Mouse (Mus musculus): Measurements from ENCODE around the gene Rpl10a. TPM values are rescaled to one million over a fixed set of nuclear protein-coding genes. Genes with fewer than 3 reads are reported as not detected.

Rpl10a gene
- total and polyA plus RNA-seq, 3 experiments: 2,044 to 2,803 TPM; not detected in 1

GRCm38 (mm10) chr17:28345271-28345721 lies 17.0 kb downstream of the Rpl10a start:
- TF ChIP-seq ELF1 (IDR thresholded peaks at IDR 0.05; ENCODE audit: low read depth, low read length) (no peak), TCF12 (IDR thresholded peaks at IDR 0.05; ENCODE audit: low read depth, low read length) (no peak), UBTF (IDR thresholded peaks at IDR 0.05; ENCODE audit: borderline replicate concordance, insufficient read depth, low read depth, low read length) (no peak), ZNF384 (IDR thresholded peaks at IDR 0.05; ENCODE audit: low read depth, low read length) (no peak), TAL1 (IDR thresholded peaks at IDR 0.05; ENCODE audit: low read length) (no peak), E2F4 (IDR thresholded peaks at IDR 0.05; ENCODE audit: borderline replicate concordance, low read depth, low read length) (no peak)
- H3K27ac ChIP-seq (ENCODE audit: control insufficient read depth, low read depth, low read length): no peak overlapping the region
- H3K27me3 ChIP-seq (ENCODE audit: control insufficient read depth in 1 of 2, insufficient read depth in 2 of 2, low read length in 2 of 2): no peaks in the 10 kb centered on the region

GRCm38 (mm10) chr17:28345882-28346281 lies 17.6 kb downstream of the Rpl10a start:
- peaks cover 2 to 8% of the 10 kb centered on the region in 2 experiments; a peak in 1 of 4 replicates for H3K4me1 ChIP-seq (ENCODE audit: control insufficient read depth in 1 of 2, insufficient read depth in 2 of 2, low read length in 2 of 2)
- no peaks in the 10 kb centered on the region for H3K9me3 ChIP-seq (replicated peaks; ENCODE audit: insufficient read depth, low read length)
- H3K79me2 ChIP-seq (ENCODE audit: control insufficient read depth, insufficient read depth, low read length, poor library complexity): no peaks in the 10 kb centered on the region; the same call in 1 of the 2 replicates
- no peak overlapping the region for H3K27ac ChIP-seq (ENCODE audit: control insufficient read depth, low read depth, low read length)
- H3K9ac ChIP-seq (ENCODE audit: control insufficient read depth, low read depth, low read length, poor library complexity, severe bottlenecking): no peak overlapping the region
- DNase-seq (ENCODE audit: low read depth, low spot score): no peak
- TF ChIP-seq KAT2A (conservative IDR thresholded peaks at IDR 0.05; ENCODE audit: low read depth, low read length) (no peak), MAFK (IDR thresholded peaks at IDR 0.05; ENCODE audit: borderline replicate concordance, low read depth, low read length) (no peak), E2F4 (IDR thresholded peaks at IDR 0.05; ENCODE audit: borderline replicate concordance, low read depth, low read length) (no peak), CHD1 (IDR thresholded peaks at IDR 0.05; ENCODE audit: low read depth, low read length) (no peak), BHLHE40 (IDR thresholded peaks at IDR 0.05; ENCODE audit: borderline replicate concordance, low read depth, low read length) (no peak), POLR2A (IDR thresholded peaks at IDR 0.05; ENCODE audit: control insufficient read depth in 1 of 2, insufficient read depth in 1 of 2, low read depth in 1 of 2, low read length in 2 of 2, poor library complexity in 1 of 2) (no peak), USF2 (IDR thresholded peaks at IDR 0.05; ENCODE audit: borderline replicate concordance in 1 of 2, insufficient read depth in 1 of 2, low read depth in 1 of 2, low read length in 2 of 2) (no peak), SMC3 (IDR thresholded peaks at IDR 0.05; ENCODE audit: low read depth, low read length) (no peak), POLR2AphosphoS2 (IDR thresholded peaks at IDR 0.05; ENCODE audit: low read length) (no peak), MEF2A (IDR thresholded peaks at IDR 0.05; ENCODE audit: extremely low read depth, insufficient replicate concordance, low read depth, low read length, poor library complexity, severe bottlenecking) (no peak), CHD2 (IDR thresholded peaks at IDR 0.05; ENCODE audit: low read length) (no peak), ELF1 (IDR thresholded peaks at IDR 0.05; ENCODE audit: low read depth, low read length) (no peak), SIN3A (IDR thresholded peaks at IDR 0.05; ENCODE audit: low read length) (no peak), RAD21 (IDR thresholded peaks at IDR 0.05; ENCODE audit: low read depth, low read length) (no peak), NELFE (IDR thresholded peaks at IDR 0.05; ENCODE audit: low read depth, low read length) (no peak), MYC (IDR thresholded peaks at IDR 0.05; ENCODE audit: low read depth, low read length) (no peak)
- peaks cover 0 to 5% of the 10 kb centered on the region in 2 experiments; a peak in 1 of 4 replicates for H3K36me3 ChIP-seq (ENCODE audit: control insufficient read depth in 1 of 2, insufficient read depth in 2 of 2, low read length in 2 of 2)
- H3K27me3 ChIP-seq (ENCODE audit: control insufficient read depth in 1 of 2, insufficient read depth in 2 of 2, low read length in 2 of 2): no peaks in the 10 kb centered on the region
- H3K4me3 ChIP-seq (ENCODE audit: control insufficient read depth in 1 of 2, insufficient read depth in 1 of 2, low read depth in 2 of 2, low read length in 2 of 2): no peak overlapping the region

More at GRCm38 (mm10) chr17:28345271-28345721, 17.0 kb downstream of the Rpl10a start:
- Histone ChIP-seq H3K4me3 (ENCODE audit: control insufficient read depth in 1 of 2, insufficient read depth in 1 of 2, low read depth in 2 of 2, low read length in 2 of 2) (no peak overlapping the region), H3K79me2 (ENCODE audit: control insufficient read depth, insufficient read depth, low read length, poor library complexity) (no peaks in the 10 kb centered on the region; the same call in 1 of the 2 replicates), H3K4me1 (ENCODE audit: control insufficient read depth in 1 of 2, insufficient read depth in 2 of 2, low read length in 2 of 2) (peaks cover 2 to 12% of the 10 kb centered on the region in 2 experiments; a peak in 2 of 4 replicates), H3K9ac (ENCODE audit: control insufficient read depth, low read depth, low read length, poor library complexity, severe bottlenecking) (no peak overlapping the region), H3K9me3 (replicated peaks; ENCODE audit: insufficient read depth, low read length) (no peaks in the 10 kb centered on the region), H3K36me3 (ENCODE audit: control insufficient read depth in 1 of 2, insufficient read depth in 2 of 2, low read length in 2 of 2) (peaks cover 0 to 9% of the 10 kb centered on the region in 2 experiments; a peak in 2 of 4 replicates)
- DNase-seq (ENCODE audit: low read depth, low spot score): no peak
